Mouse (Mus musculus) heart, postnatal 0 days (tissue): ENCODE measurements at regions not wholly inside any gene's neighbourhood (a gene's known extent, or its start where the extent isn't known, plus 50 kb on each side); places are given as distances from the start of the nearest gene placed in this dataset.

Experiments
- CTCF ChIP-seq: IDR thresholded peaks from 2 replicates; pipeline ENCODE4 v1.5.1; 2016; ENCODE audit warnings: antibody characterized with exemption, control low read depth, low read depth
- EP300 ChIP-seq: IDR thresholded peaks from 2 replicates; pipeline ENCODE4 v1.6.1; 2016; ENCODE audit warnings: antibody characterized with exemption, low read depth

DNA sequence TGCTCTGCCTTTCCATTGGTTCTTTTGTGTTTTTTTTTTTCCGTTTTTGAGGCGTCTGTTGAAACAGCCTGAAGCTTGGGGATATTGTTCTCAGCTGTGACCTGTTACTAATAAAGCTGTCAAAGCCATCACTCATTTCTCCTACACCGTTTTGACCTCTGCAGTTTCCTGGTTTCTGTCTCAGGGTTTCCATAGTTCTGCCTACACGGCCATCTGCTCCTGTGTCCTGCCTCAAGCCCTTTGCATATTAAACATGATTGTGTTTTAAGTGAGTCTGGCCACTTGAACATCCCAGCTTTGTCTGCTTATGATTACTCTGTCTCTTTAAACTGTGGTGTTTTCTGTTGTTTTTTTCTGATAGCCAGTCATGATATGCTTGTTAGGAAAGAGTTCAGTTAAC lies 114.1 kb upstream of the Commd3 start:
- no peak for TF ChIP-seq CTCF
- no peak for TF ChIP-seq EP300
